Mouse (Mus musculus): ENCODE results near the gene Rasa2.

DNA sequence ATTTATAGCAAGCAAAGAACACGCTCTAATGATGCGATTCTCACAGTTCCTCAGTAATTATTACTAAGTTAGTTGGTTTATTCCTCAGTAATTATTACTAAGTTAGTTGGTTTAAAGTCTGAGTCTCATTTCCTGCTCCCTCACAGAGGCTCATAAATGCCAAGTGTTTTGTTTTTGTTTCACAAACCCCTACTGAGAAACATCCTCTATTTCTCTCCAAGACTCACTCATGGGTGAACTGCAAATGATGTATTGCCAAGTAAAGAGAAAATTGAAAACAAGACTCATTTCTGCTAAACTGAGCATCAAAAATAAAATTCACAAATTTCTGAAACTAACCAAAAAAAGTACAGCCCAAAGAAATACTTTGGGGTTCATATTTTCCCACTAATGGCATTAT, 47.9 kb downstream of the Rasa2 start:
- TF ChIP-seq CTCF (IDR thresholded peaks at IDR 0.05; ENCODE audit: borderline replicate concordance, extremely low read depth, insufficient read depth, insufficient read length) (no peak), POLR2A (IDR thresholded peaks at IDR 0.05; ENCODE audit: borderline replicate concordance, extremely low read depth, insufficient read depth, insufficient read length, poor library complexity, severe bottlenecking) (no peak)

All from brain, embryonic 14.5 days (tissue).